Mouse (Mus musculus) activated CD4-positive, CD25-positive, alpha-beta regulatory T cell, adult 4 months (primary cell): ENCODE data around the gene Bmpr1a. TPM values are rescaled to one million over a fixed set of nuclear protein-coding genes. Genes with fewer than 3 reads are reported as not detected.
A peak's percentile ranks its signal among the peaks of the same experiment; 100 is the strongest.

Source experiments
- ATAC-seq: one replicate; pipeline ENCODE4 v1.8.0; 2017
- polyA plus RNA-seq, 2 experiments: library from polyadenylated mRNA; unstranded; fragments of 100-300 nt; shearing (Covaris generic); gene quantifications; one replicate each; pipeline ENCODE4 v1.2.1; 2017

The Bmpr1a gene
- under 1 TPM; 0.38 to 0.40 TPM for polyA plus RNA-seq

GRCm38 (mm10) chr14:34503325-34503647, at the start of gene Bmpr1a:
Gene Bmpr1a, minus strand, starts transcription at chr14:34503341.
- no peak for ATAC-seq

- ATAC-seq: no peak
Observed at GRCm38 (mm10) chr14:34552226-34552625, 49.1 kb upstream of the Bmpr1a start.

- ATAC-seq: peak; percentile 79
Observed at GRCm38 (mm10) chr14:34549004-34549671, 46.0 kb upstream of the Bmpr1a start.

- ATAC-seq: no peak
Observed at GRCm38 (mm10) chr14:34548391-34549001, 45.4 kb upstream of the Bmpr1a start.

GRCm38 (mm10) chr14:34544545-34544944, 41.4 kb upstream of the Bmpr1a start:
- ATAC-seq: no peak

- no peak for ATAC-seq
Observed at GRCm38 (mm10) chr14:34544001-34544400, 40.9 kb upstream of the Bmpr1a start.

GRCm38 (mm10) chr14:34543596-34543995, 40.5 kb upstream of the Bmpr1a start:
- no peak for ATAC-seq

GRCm38 (mm10) chr14:34541896-34542295, 38.8 kb upstream of the Bmpr1a start:
- ATAC-seq: no peak

- ATAC-seq: no peak
Observed at GRCm38 (mm10) chr14:34540685-34541162, 37.6 kb upstream of the Bmpr1a start.

GRCm38 (mm10) chr14:34535883-34536282, 32.7 kb upstream of the Bmpr1a start:
- no peak for ATAC-seq

GRCm38 (mm10) chr14:34533537-34533936, 30.4 kb upstream of the Bmpr1a start:
- no peak for ATAC-seq

GRCm38 (mm10) chr14:34532536-34532935, 29.4 kb upstream of the Bmpr1a start:
- ATAC-seq: no peak

GRCm38 (mm10) chr14:34528804-34529203, 25.7 kb upstream of the Bmpr1a start:
- no peak for ATAC-seq

GRCm38 (mm10) chr14:34522701-34523100, 19.6 kb upstream of the Bmpr1a start, which contains the start of gene 9230112D13Rik:
Gene 9230112D13Rik, minus strand, starts transcription at chr14:34522801.
- ATAC-seq: no peak

- no peak for ATAC-seq
Observed at GRCm38 (mm10) chr14:34517959-34518544, 14.9 kb upstream of the Bmpr1a start.

GRCm38 (mm10) chr14:34516960-34517577, 13.9 kb upstream of the Bmpr1a start:
- ATAC-seq: no peak

- ATAC-seq: no peak
Observed at GRCm38 (mm10) chr14:34515860-34516259, 12.7 kb upstream of the Bmpr1a start.

- no peak for ATAC-seq
Observed at GRCm38 (mm10) chr14:34514120-34514519, 11.0 kb upstream of the Bmpr1a start.

GRCm38 (mm10) chr14:34512602-34513001, 9.5 kb upstream of the Bmpr1a start:
- ATAC-seq: no peak

GRCm38 (mm10) chr14:34511901-34512300, 8.8 kb upstream of the Bmpr1a start:
- ATAC-seq: no peak

GRCm38 (mm10) chr14:34508842-34509439, 5.8 kb upstream of the Bmpr1a start:
- no peak for ATAC-seq

GRCm38 (mm10) chr14:34508187-34508840, 5.2 kb upstream of the Bmpr1a start:
- ATAC-seq: no peak

GRCm38 (mm10) chr14:34505309-34505708, 2.2 kb upstream of the Bmpr1a start:
- no peak for ATAC-seq
